Comparison of ENCODE assay signal across 12 mouse cellular contexts in the genomic region with DNA sequence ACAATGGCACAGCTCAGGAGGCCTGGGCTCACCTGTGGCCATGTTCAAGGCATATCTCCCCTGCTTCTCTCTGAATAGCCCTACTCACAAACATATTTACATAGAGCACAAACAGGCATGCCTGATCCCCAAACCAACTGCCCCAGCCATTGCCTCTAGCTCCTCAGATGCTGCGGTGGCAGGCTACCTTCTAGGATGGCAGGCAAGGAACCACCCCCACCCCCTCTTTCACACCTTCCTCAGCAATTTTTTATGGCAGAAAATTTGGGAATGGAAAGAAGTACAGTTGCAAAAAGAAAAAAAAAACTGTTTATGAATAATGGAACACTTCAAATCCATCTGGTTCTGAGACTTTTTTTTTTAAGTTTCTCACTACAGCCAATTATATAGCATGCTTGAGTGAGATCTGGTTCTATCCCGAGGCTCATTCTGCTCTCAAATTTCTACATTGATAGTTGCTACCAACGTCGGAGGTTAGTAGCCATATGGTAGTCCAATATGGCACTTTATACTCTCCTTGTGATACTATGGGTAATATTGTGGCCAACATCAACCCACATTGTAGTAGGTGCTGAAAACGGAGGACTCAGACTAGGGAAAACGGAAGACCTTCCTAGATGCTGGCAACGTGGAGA.
"Had no signal": no experiment of that assay in that cellular context is flagged by ENCODE, and none has a peak within 500 bp of the region (broad histone marks: within the 10 kb centered on the region; RNA-seq: fewer than 3 reads in every experiment).

No protein-coding gene starts in this region.

- H3K9ac ChIP-seq: limb, embryonic 13.5 days; liver, embryonic 15.5 days; midbrain, embryonic 13.5 days had no signal

- H3K27ac ChIP-seq: kidney, postnatal 0 days; limb, embryonic 13.5 days; liver, embryonic 15.5 days; midbrain, embryonic 13.5 days; stomach, postnatal 0 days had no signal

- ATAC-seq: lung, postnatal 0 days; midbrain, embryonic 13.5 days had no signal

- H3K4me3 ChIP-seq: limb, embryonic 13.5 days; liver, embryonic 15.5 days; midbrain, embryonic 13.5 days had no signal

- DNase-seq: kidney, postnatal 36 days; left cerebral cortex, postnatal 4 days; lung, adult 2 months; lung, postnatal 36 days; thymus, adult 18-20 months; thymus, postnatal 14 days had no signal

- H3K36me3 ChIP-seq: limb, embryonic 13.5 days; liver, embryonic 15.5 days; midbrain, embryonic 13.5 days had no signal

- H3K27me3 ChIP-seq: limb, embryonic 13.5 days; liver, embryonic 15.5 days; midbrain, embryonic 13.5 days had no signal

- H3K4me1 ChIP-seq: limb, embryonic 13.5 days; liver, embryonic 15.5 days; midbrain, embryonic 13.5 days had no signal

- H3K9me3 ChIP-seq: limb, embryonic 13.5 days; liver, embryonic 15.5 days; midbrain, embryonic 13.5 days had no signal

- H3K4me2 ChIP-seq: limb, embryonic 13.5 days; liver, embryonic 15.5 days; midbrain, embryonic 13.5 days had no signal
